Comparison of ENCODE assay signal across 8 mouse cellular contexts in genomic region chr8:128358756-128359520, GRCm38 (mm10). TPM values are rescaled to one million over a fixed set of nuclear protein-coding genes. Genes with fewer than 3 reads are reported as not detected.
DNase-seq lines count a peak whose midpoint lies in the region; TF ChIP-seq lines count a peak whose summit lies in the region.

No protein-coding gene starts in this region.

- in situ Hi-C loops in CH12.LX (cut with MboI; ENCODE audit: low pct_ligation_motif_present, low pct_unique_long_range_greater_than_20kb, low sequenced_read_pairs): loop anchor here (5.0 to 25.0 kb wide), 5 partner anchors 138 to 922 kb away; no protein-coding TSS in a partner anchor

- no peak for TF ChIP-seq EP300 in CH12.LX (IDR thresholded peaks at IDR 0.05; ENCODE audit: low read length)

- peak; percentile 50 for DNase-seq in CH12.LX (ENCODE audit: extremely low read depth)
- DNase-seq in forelimb bud, embryonic 11.5 days (ENCODE audit: low read depth, low spot score): peak; percentile 53
- DNase-seq in heart, postnatal 36 days: peak; percentile 76 to 81
- peak; percentile 57 to 78 for DNase-seq in layer of hippocampus, adult 18-20 months (ENCODE audit: low spot score in 2 of 2)
- DNase-seq in lung, adult 18-20 months: peak; percentile 79 to 82
- peak; percentile 58 for DNase-seq in urinary bladder, postnatal 14 days (ENCODE audit: low spot score)

- intact Hi-C loops in heart, postnatal 36 days (cut with DNase I): loop anchor here (1.0 to 5.0 kb wide), 7 partner anchors 78 to 770 kb away; no protein-coding TSS in a partner anchor

- no peaks in the 10 kb centered on the region for H3K27me3 ChIP-seq in CH12.LX (replicated peaks)

- H3K36me3 ChIP-seq in CH12.LX (replicated peaks in 1 of 2; ENCODE audit: control insufficient read depth in 1 of 2, insufficient read depth in 1 of 2, low read length in 1 of 2): no peaks in the 10 kb centered on the region

- WGBS in bone marrow, adult 2 months: under 1% methylated on average over 39 of the region's 41 CpGs
- WGBS in olfactory bulb, adult 2 months: under 1% methylated on average over 41 of the region's 41 CpGs

- H3K9ac ChIP-seq in CH12.LX (ENCODE audit: insufficient read depth, low read depth): peak overlapping the region; percentile 35

- dilution Hi-C loops in CH12.LX (cut with MboI; ENCODE audit: extremely low pct_ligation_motif_present, extremely low pct_unique_long_range_greater_than_20kb, low sequenced_read_pairs): no loop called here

- no peaks in the 10 kb centered on the region for H3K79me2 ChIP-seq in CH12.LX (replicated peaks; ENCODE audit: control insufficient read depth, extremely low read depth, insufficient read depth, poor library complexity, severe bottlenecking)

- TF ChIP-seq POLR2A in CH12.LX (IDR thresholded peaks at IDR 0.05; ENCODE audit: low read depth, low read length): no peak
- TF ChIP-seq POLR2A in bone marrow, adult 2 months (IDR thresholded peaks at IDR 0.05; ENCODE audit: borderline replicate concordance, control insufficient read depth, low read depth, low read length): 0 out of 2 replicates have a peak, but pooled peaks have one; percentile 5
- TF ChIP-seq POLR2A in olfactory bulb, adult 2 months (IDR thresholded peaks at IDR 0.05; ENCODE audit: insufficient read depth, low read depth, low read length): no peak

- H3K4me3 ChIP-seq in CH12.LX (replicated peaks in 1 of 3; ENCODE audit: low read depth in 2 of 3, low read length in 2 of 3, poor library complexity in 1 of 3): peak overlapping the region; percentile 57 to 79 (median 78)
- peak overlapping the region; percentile 82 for H3K4me3 ChIP-seq in bone marrow, adult 2 months (replicated peaks; ENCODE audit: control insufficient read depth, low read depth, low read length)
- peak overlapping the region; percentile 53 for H3K4me3 ChIP-seq in olfactory bulb, adult 2 months (ENCODE audit: insufficient read depth, low read depth, low read length)

- H3K27ac ChIP-seq in CH12.LX (ENCODE audit: insufficient read depth, low read depth): peak overlapping the region; percentile 42
- peak overlapping the region; percentile 66 for H3K27ac ChIP-seq in bone marrow, adult 2 months (ENCODE audit: control insufficient read depth, insufficient read depth, low read depth, low read length, poor library complexity)
- peak overlapping the region; percentile 38; the same call in 1 of the 2 replicates for H3K27ac ChIP-seq in olfactory bulb, adult 2 months (ENCODE audit: insufficient read depth, low read depth, low read length)

- no peaks in the 10 kb centered on the region for H3K9me3 ChIP-seq in CH12.LX (replicated peaks; ENCODE audit: low read length)

- no peak for TF ChIP-seq CTCF in CH12.LX (conservative IDR thresholded peaks at IDR 0.05 in 1 of 2, IDR thresholded peaks at IDR 0.05 in 1 of 2; ENCODE audit: low read depth in 2 of 2, low read length in 2 of 2)
- no peak for TF ChIP-seq CTCF in bone marrow, adult 2 months (IDR thresholded peaks at IDR 0.05; ENCODE audit: control insufficient read depth, insufficient read depth, low read length)
- TF ChIP-seq CTCF in olfactory bulb, adult 2 months (IDR thresholded peaks at IDR 0.05; ENCODE audit: insufficient read depth, low read depth, low read length): no peak

- peak overlapping the region; percentile 23 for H3K4me2 ChIP-seq in CH12.LX (ENCODE audit: insufficient read depth, low read depth, poor library complexity, severe bottlenecking)

- H3K4me1 ChIP-seq in CH12.LX (ENCODE audit: control insufficient read depth in 1 of 2, insufficient read depth in 2 of 2): peaks cover 2 to 48% of the 10 kb centered on the region in 2 experiments
- no peaks in the 10 kb centered on the region; the same call in 1 of the 2 replicates for H3K4me1 ChIP-seq in bone marrow, adult 2 months (ENCODE audit: control insufficient read depth, insufficient read depth, low read length)
- H3K4me1 ChIP-seq in olfactory bulb, adult 2 months (ENCODE audit: control insufficient read depth, insufficient read depth, low read length): peaks cover 28% of the 10 kb centered on the region

- TF ChIP-seq RAD21 in CH12.LX (IDR thresholded peaks at IDR 0.05; ENCODE audit: low read depth, low read length): no peak

TF ChIP-seq in CH12.LX, 34 proteins besides CTCF, POLR2A, EP300 and RAD21:
- TF ChIP-seq KAT2A (IDR thresholded peaks at IDR 0.05; ENCODE audit: insufficient replicate concordance, low read length): no peak
- TF ChIP-seq JUN (IDR thresholded peaks at IDR 0.05; ENCODE audit: insufficient read depth, low read depth, low read length): no peak
- TF ChIP-seq UBTF (IDR thresholded peaks at IDR 0.05; ENCODE audit: low read depth, low read length): no peak
- TF ChIP-seq CHD2 (IDR thresholded peaks at IDR 0.05; ENCODE audit: low read length): 0 out of 2 replicates have a peak, but pooled peaks have one; percentile 41
- TF ChIP-seq PAX5 (IDR thresholded peaks at IDR 0.05; ENCODE audit: low read length): no peak
- TF ChIP-seq BHLHE40 (IDR thresholded peaks at IDR 0.05; ENCODE audit: low read depth, low read length): no peak
- no peak for TF ChIP-seq POLR2AphosphoS2 (IDR thresholded peaks at IDR 0.05; ENCODE audit: low read depth, low read length)
- no peak for TF ChIP-seq USF2 (conservative IDR thresholded peaks at IDR 0.05; ENCODE audit: low read depth, low read length)
- no peak for TF ChIP-seq MYC (IDR thresholded peaks at IDR 0.05; ENCODE audit: low read depth, low read length)
- TF ChIP-seq MEF2A (IDR thresholded peaks at IDR 0.05; ENCODE audit: borderline replicate concordance, low read depth, low read length): no peak
- TF ChIP-seq MAZ (IDR thresholded peaks at IDR 0.05; ENCODE audit: low read depth, low read length): 0 out of 2 replicates have a peak, but pooled peaks have one; percentile 26
- TF ChIP-seq MXI1 (IDR thresholded peaks at IDR 0.05; ENCODE audit: low read depth, low read length): no peak
- no peak for TF ChIP-seq ELF1 (IDR thresholded peaks at IDR 0.05; ENCODE audit: low read depth, low read length)
- TF ChIP-seq E2F4 (IDR thresholded peaks at IDR 0.05; ENCODE audit: insufficient replicate concordance, low read depth, low read length): no peak
- peak; percentile 78 for TF ChIP-seq ZNF384 (IDR thresholded peaks at IDR 0.05; ENCODE audit: low read depth, low read length)
- no peak for TF ChIP-seq NRF1 (IDR thresholded peaks at IDR 0.05; ENCODE audit: low read depth, low read length)
- TF ChIP-seq NELFE (IDR thresholded peaks at IDR 0.05; ENCODE audit: low read depth, low read length): peak; percentile 35; the same call in 1 of the 2 replicates
- no peak for TF ChIP-seq MAFK (IDR thresholded peaks at IDR 0.05; ENCODE audit: insufficient replicate concordance, low read length)
- no peak for TF ChIP-seq GABPA (IDR thresholded peaks at IDR 0.05; ENCODE audit: insufficient replicate concordance, low read depth, low read length)
- TF ChIP-seq ETS1 (conservative IDR thresholded peaks at IDR 0.05; ENCODE audit: low read depth, low read length): 0 out of 2 replicates have a peak, but pooled peaks have one; percentile 1
- peak; percentile 9; the same call in 1 of the 2 replicates for TF ChIP-seq SIN3A (IDR thresholded peaks at IDR 0.05; ENCODE audit: low read length)
- TF ChIP-seq ZKSCAN1 (IDR thresholded peaks at IDR 0.05; ENCODE audit: borderline replicate concordance, low read depth, low read length): no peak
- TF ChIP-seq ZC3H11A (IDR thresholded peaks at IDR 0.05; ENCODE audit: low read depth, low read length): no peak
- TF ChIP-seq HCFC1 (IDR thresholded peaks at IDR 0.05; ENCODE audit: low read depth, low read length): no peak; the same call in 1 of the 2 replicates
- no peak for TF ChIP-seq TBP (conservative IDR thresholded peaks at IDR 0.05; ENCODE audit: low read depth, low read length)
- TF ChIP-seq JUND (conservative IDR thresholded peaks at IDR 0.05; ENCODE audit: low read depth, low read length): no peak
- TF ChIP-seq ZMIZ1 (IDR thresholded peaks at IDR 0.05; ENCODE audit: low read depth, low read length): no peak
- no peak for TF ChIP-seq MAX (IDR thresholded peaks at IDR 0.05; ENCODE audit: low read length)
- TF ChIP-seq SMC3 (IDR thresholded peaks at IDR 0.05; ENCODE audit: low read depth, low read length): no peak
- TF ChIP-seq USF1 (IDR thresholded peaks at IDR 0.05; ENCODE audit: low read depth, low read length): no peak
- no peak for TF ChIP-seq IRF4 (IDR thresholded peaks at IDR 0.05; ENCODE audit: low read depth, low read length)
- TF ChIP-seq CHD1 (IDR thresholded peaks at IDR 0.05; ENCODE audit: low read depth, low read length): 0 out of 2 replicates have a peak, but pooled peaks have one; percentile 42
- TF ChIP-seq RCOR1 (conservative IDR thresholded peaks at IDR 0.05; ENCODE audit: low read depth, low read length): no peak
- TF ChIP-seq TCF12 (IDR thresholded peaks at IDR 0.05; ENCODE audit: low read depth, low read length): 0 out of 2 replicates have a peak, but pooled peaks have one; percentile 13

RNA-seq across cellular contexts. Expression of gene Nrp1, which starts 0.5 kb away (rescaled TPM):
- total RNA-seq in CH12.LX (2012; rRNA removed) (11.9 and 13.1 TPM in 2 replicates), CH12.LX (2014; rRNA removed) (14.7 and 16.7 TPM in 2 replicates)
- 6.9 and 7.3 TPM in 2 replicates for polyA plus RNA-seq in CH12.LX (2012; ENCODE audit: insufficient read length, low read depth)
- 3.1 and 6.0 TPM in 2 replicates for polyA plus RNA-seq in bone marrow, adult 2 months (2011; ENCODE audit: insufficient read depth, insufficient read length, low replicate concordance, missing spikeins)
- total RNA-seq in heart, postnatal 36 days (2021): 100 to 1,000 TPM; 100 to 116 TPM
- total RNA-seq in layer of hippocampus, adult 18-20 months (2021): 10 to 100 TPM; 90.2 to 91.4 TPM
- polyA plus RNA-seq in olfactory bulb, adult 2 months (2012; ENCODE audit: insufficient read depth, insufficient read length, low replicate concordance, missing spikeins): not detected in 2 replicates

Comparison
In these comparisons a context has a peak if more than half of its experiments do, and no peak if none do; other contexts are left out.
1. Peak in every context shown above with its lines: DNase-seq, H3K4me3 ChIP-seq and H3K27ac ChIP-seq.
2. RNA of gene Nrp1, which starts 0.5 kb away (total RNA-seq): 100 to 116 TPM in heart, postnatal 36 days and 90.2 to 91.4 TPM in layer of hippocampus, adult 18-20 months; 11.9 to 16.7 TPM in CH12.LX; every median in the first group is over 4 times any median in the second.